Mouse (Mus musculus) left cerebral cortex, adult 8-10 months (tissue): ENCODE measurements at regions not wholly inside any gene's neighbourhood (a gene's known extent, or its start where the extent isn't known, plus 50 kb on each side); places are given as distances from the start of the nearest gene placed in this dataset.
A peak's percentile ranks its signal among the peaks of the same experiment; 100 is the strongest.

ENCODE experiments used
- DNase-seq, 2 experiments: peaks; one replicate each; pipeline ENCODE4 v3.0.0; 2022; ENCODE audit warnings: low spot score in 2 of 2

GRCm38 (mm10) chr16:69125361-69125760 lies 738.2 kb downstream of the Speer2 start:
- no peak for DNase-seq

DNA sequence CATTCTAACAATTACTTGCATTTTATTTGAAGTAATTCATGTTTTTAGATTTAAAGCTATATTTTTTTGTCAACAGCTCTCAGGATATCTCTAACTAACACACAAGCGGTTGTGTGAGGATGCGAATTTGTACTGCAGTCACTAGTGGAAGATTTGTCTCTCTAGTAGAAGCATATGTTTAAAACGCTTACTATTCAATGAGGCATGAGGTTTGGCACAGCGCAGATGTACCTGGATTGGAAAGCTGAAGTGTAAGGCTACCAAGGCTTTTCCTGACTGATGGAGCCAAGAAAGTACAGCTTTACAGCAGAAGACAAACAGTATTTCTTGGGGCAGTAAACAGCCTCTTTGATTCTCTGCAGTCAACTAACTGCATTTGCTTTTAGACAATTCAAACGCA lies 758.2 kb downstream of the Speer2 start:
- no peak for DNase-seq

DNA sequence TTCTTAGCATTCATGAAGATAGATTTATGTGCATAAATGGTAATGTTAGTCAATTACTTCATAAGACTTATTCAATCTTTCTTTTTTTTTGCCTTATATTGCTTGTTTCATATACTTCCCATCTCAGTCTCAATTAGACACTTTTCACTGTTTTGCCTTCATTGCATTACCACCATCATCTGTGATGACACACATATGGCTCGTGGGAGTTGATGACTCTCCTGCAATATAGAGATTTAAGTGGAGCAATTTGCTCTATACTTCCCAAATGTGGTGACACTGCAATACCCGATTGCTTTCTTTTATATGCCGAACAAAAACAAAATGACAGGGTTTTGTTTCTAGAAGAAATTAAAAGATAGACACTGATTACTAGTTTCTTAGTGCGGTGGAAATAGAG lies 770.5 kb downstream of the Speer2 start:
- DNase-seq = peak in 1 of 2 experiments; percentile 5

DNA sequence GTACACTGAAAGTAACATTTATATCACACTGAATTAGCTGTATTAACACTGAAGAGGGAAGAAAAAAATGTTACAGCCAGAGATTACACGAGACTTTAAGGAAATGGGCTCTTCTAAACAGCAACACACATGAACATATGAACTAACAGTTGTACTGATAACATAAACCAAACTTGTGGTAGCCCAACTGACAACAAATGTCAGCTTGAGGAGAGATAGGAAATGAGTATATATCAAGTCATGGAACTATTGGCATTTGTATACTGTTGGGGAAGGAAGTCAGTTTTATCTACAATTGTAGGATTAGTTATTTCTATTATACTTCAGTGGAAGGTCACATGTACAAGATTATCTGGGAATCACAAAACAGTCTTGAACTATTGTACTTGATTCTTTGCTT lies 812.4 kb downstream of the Speer2 start:
- DNase-seq = no peak
